Mouse (Mus musculus): ENCODE data around the gene Arhgap25. TPM values are rescaled to one million over a fixed set of nuclear protein-coding genes. Genes with fewer than 3 reads are reported as not detected.

The Arhgap25 gene
- polyA plus RNA-seq, 1 experiment from 2014 or later, result 2.2 TPM

GRCm38 (mm10) chr6:87422304-87422703, 110.8 kb downstream of the Arhgap25 start:
- H3K27me3 ChIP-seq (replicated peaks; ENCODE audit: control insufficient read depth, insufficient read depth, low read length), result no peaks in the 10 kb centered on the region
- H3K36me3 ChIP-seq (ENCODE audit: control insufficient read depth, insufficient read depth, low read length), result no peaks in the 10 kb centered on the region
- 88% methylated on average over 7 of the region's 7 CpGs for WGBS
- no peaks in the 10 kb centered on the region for H3K9me3 ChIP-seq (ENCODE audit: control insufficient read depth, low read length)
- H3K9ac ChIP-seq (ENCODE audit: low read depth, low read length), result no peak overlapping the region
- no peaks in the 10 kb centered on the region for H3K4me1 ChIP-seq (ENCODE audit: control insufficient read depth, insufficient read depth, low read depth, low read length)
- H3K4me3 ChIP-seq (ENCODE audit: low read length), result no peak overlapping the region
- no peak overlapping the region for H3K27ac ChIP-seq (ENCODE audit: low read depth, low read length)
- ATAC-seq, result no peak
- no peak overlapping the region for H3K4me2 ChIP-seq (ENCODE audit: low read length)

- no peak for ATAC-seq
- no peak overlapping the region for H3K27ac ChIP-seq (ENCODE audit: low read depth, low read length)
- no peak overlapping the region for H3K4me2 ChIP-seq (ENCODE audit: low read length)
- no peak overlapping the region for H3K9ac ChIP-seq (ENCODE audit: low read depth, low read length)
- no peak overlapping the region for H3K4me3 ChIP-seq (ENCODE audit: low read length)
- no peaks in the 10 kb centered on the region for H3K4me1 ChIP-seq (ENCODE audit: control insufficient read depth, insufficient read depth, low read depth, low read length)
- no peaks in the 10 kb centered on the region for H3K27me3 ChIP-seq (replicated peaks; ENCODE audit: control insufficient read depth, insufficient read depth, low read length)
- H3K36me3 ChIP-seq (ENCODE audit: control insufficient read depth, insufficient read depth, low read length), result no peaks in the 10 kb centered on the region
- 26% methylated on average over 3 of the region's 3 CpGs for WGBS
- H3K9me3 ChIP-seq (ENCODE audit: control insufficient read depth, low read length), result no peaks in the 10 kb centered on the region
These were observed 121.0 kb downstream of the Arhgap25 start for GRCm38 (mm10) chr6:87412011-87412410.

Other genes starting within 250 kb of the Arhgap25 start
- 4.4 and 5.3 TPM in 2 replicates for gene Antxr1, start 197.4 kb downstream of the Arhgap25 start, polyA plus RNA-seq (2015; fragmentation: Nextera tagmentation; extraction: Ambion mirVana)
- gene Gkn1, start 182.3 kb downstream of the Arhgap25 start, polyA plus RNA-seq (2015; fragmentation: Nextera tagmentation; extraction: Ambion mirVana), result not detected in 2 replicates
- not detected in 2 replicates for gene Gkn2, start 159.9 kb downstream of the Arhgap25 start, polyA plus RNA-seq (2015; fragmentation: Nextera tagmentation; extraction: Ambion mirVana)
- gene Gkn3, start 144.3 kb downstream of the Arhgap25 start, polyA plus RNA-seq (2015; fragmentation: Nextera tagmentation; extraction: Ambion mirVana), result 0.44 and 0.93 TPM in 2 replicates
- gene Bmp10, start 104.3 kb downstream of the Arhgap25 start, polyA plus RNA-seq (2015; fragmentation: Nextera tagmentation; extraction: Ambion mirVana), result not detected in 2 replicates
- gene Prokr1, start 57.5 kb upstream of the Arhgap25 start, polyA plus RNA-seq (2015; fragmentation: Nextera tagmentation; extraction: Ambion mirVana), result 2.2 and 2.7 TPM in 2 replicates
- gene Aplf, start 138.9 kb upstream of the Arhgap25 start, polyA plus RNA-seq (2015; fragmentation: Nextera tagmentation; extraction: Ambion mirVana), result 8.5 and 9.1 TPM in 2 replicates
- 6.3 and 6.6 TPM in 2 replicates for gene Efcc1, start 197.6 kb upstream of the Arhgap25 start, polyA plus RNA-seq (2015; fragmentation: Nextera tagmentation; extraction: Ambion mirVana)
- 0.41 and 0.97 TPM in 2 replicates for gene Gp9, start 244.8 kb upstream of the Arhgap25 start, polyA plus RNA-seq (2015; fragmentation: Nextera tagmentation; extraction: Ambion mirVana)